ENCODE assay signal across 14 mouse cellular contexts in genomic region chr2:79785541-79786134, GRCm38 (mm10).
DNase-seq lines count a peak whose midpoint lies in the region; ATAC-seq lines count a peak whose summit lies in the region.
"Had no signal": no experiment of that assay in that cellular context is flagged by ENCODE, and none has a peak within 500 bp of the region (broad histone marks: within the 10 kb centered on the region; RNA-seq: fewer than 3 reads in every experiment).

No protein-coding gene starts in this region.

- 47% methylated on average over 8 of the region's 8 CpGs for WGBS in kidney, embryonic 14.5 days
- WGBS in midbrain, embryonic 11.5 days = 63% methylated on average over 8 of the region's 8 CpGs
- WGBS in midbrain, embryonic 16.5 days = 64% methylated on average over 8 of the region's 8 CpGs
- 39% methylated on average over 8 of the region's 8 CpGs for WGBS in intestine, embryonic 15.5 days

- peak; percentile 60; the same call in 1 of the 2 replicates for ATAC-seq in kidney, embryonic 14.5 days (ENCODE audit: low FRiP score, low TSS enrichment)
- ATAC-seq in midbrain, embryonic 11.5 days (ENCODE audit: low FRiP score) = no peak
- no peak for ATAC-seq in midbrain, embryonic 16.5 days
- peak; percentile 81 for ATAC-seq in intestine, embryonic 15.5 days
- ATAC-seq: forebrain, embryonic 16.5 days had no signal

- H3K9ac ChIP-seq in kidney, embryonic 14.5 days (ENCODE audit: low read depth, low read length) = no peak overlapping the region
- H3K9ac ChIP-seq in midbrain, embryonic 11.5 days (ENCODE audit: low read length) = no peak overlapping the region
- no peak overlapping the region for H3K9ac ChIP-seq in midbrain, embryonic 16.5 days (ENCODE audit: low read depth, low read length)
- no peak overlapping the region for H3K9ac ChIP-seq in intestine, embryonic 15.5 days
- H3K9ac ChIP-seq: hindbrain, embryonic 14.5 days; liver, embryonic 13.5 days had no signal

- H3K4me3 ChIP-seq in kidney, embryonic 14.5 days (ENCODE audit: low read length) = no peak overlapping the region
- no peak overlapping the region for H3K4me3 ChIP-seq in midbrain, embryonic 11.5 days (ENCODE audit: low read depth, low read length)
- no peak overlapping the region for H3K4me3 ChIP-seq in midbrain, embryonic 16.5 days (ENCODE audit: low read depth, low read length)
- no peak overlapping the region for H3K4me3 ChIP-seq in intestine, embryonic 15.5 days (replicated peaks)
- H3K4me3 ChIP-seq: liver, embryonic 13.5 days; megakaryocyte, embryonic 14.5 days had no signal

- H3K9me3 ChIP-seq in kidney, embryonic 14.5 days (ENCODE audit: control insufficient read depth, low read length) = no peaks in the 10 kb centered on the region
- no peaks in the 10 kb centered on the region for H3K9me3 ChIP-seq in midbrain, embryonic 11.5 days (ENCODE audit: control insufficient read depth, low read length)
- no peaks in the 10 kb centered on the region for H3K9me3 ChIP-seq in midbrain, embryonic 16.5 days (replicated peaks; ENCODE audit: control insufficient read depth, low read length, poor library complexity, severe bottlenecking)
- no peaks in the 10 kb centered on the region for H3K9me3 ChIP-seq in intestine, embryonic 15.5 days
- H3K9me3 ChIP-seq: liver, embryonic 13.5 days; megakaryocyte, embryonic 14.5 days had no signal

- intact Hi-C loops in gastrocnemius, postnatal 36 days (cut with DNase I) = no loop called here

- no peaks in the 10 kb centered on the region for H3K27me3 ChIP-seq in kidney, embryonic 14.5 days (ENCODE audit: control insufficient read depth, insufficient read depth, low read length)
- no peaks in the 10 kb centered on the region for H3K27me3 ChIP-seq in midbrain, embryonic 11.5 days (ENCODE audit: control insufficient read depth, insufficient read depth, low read length)
- no peaks in the 10 kb centered on the region for H3K27me3 ChIP-seq in midbrain, embryonic 16.5 days (ENCODE audit: control insufficient read depth, insufficient read depth, low read depth, low read length)
- H3K27me3 ChIP-seq in intestine, embryonic 15.5 days (replicated peaks) = no peaks in the 10 kb centered on the region
- H3K27me3 ChIP-seq: liver, embryonic 13.5 days had no signal

- H3K4me2 ChIP-seq in kidney, embryonic 14.5 days (replicated peaks; ENCODE audit: low read depth, low read length) = no peak overlapping the region
- no peak overlapping the region for H3K4me2 ChIP-seq in midbrain, embryonic 11.5 days
- no peak overlapping the region for H3K4me2 ChIP-seq in midbrain, embryonic 16.5 days (ENCODE audit: low read length)
- H3K4me2 ChIP-seq in intestine, embryonic 15.5 days (replicated peaks) = no peak overlapping the region
- H3K4me2 ChIP-seq: hindbrain, embryonic 14.5 days; liver, embryonic 13.5 days had no signal

- H3K36me3 ChIP-seq in kidney, embryonic 14.5 days (ENCODE audit: control insufficient read depth, insufficient read depth, low read length) = no peaks in the 10 kb centered on the region
- no peaks in the 10 kb centered on the region for H3K36me3 ChIP-seq in midbrain, embryonic 11.5 days (ENCODE audit: control insufficient read depth, insufficient read depth, low read length)
- H3K36me3 ChIP-seq in midbrain, embryonic 16.5 days (ENCODE audit: control insufficient read depth, insufficient read depth, low read length) = no peaks in the 10 kb centered on the region
- H3K36me3 ChIP-seq in intestine, embryonic 15.5 days = no peaks in the 10 kb centered on the region
- H3K36me3 ChIP-seq: liver, embryonic 13.5 days had no signal

- no peak for DNase-seq in kidney, adult 9 months
- peak; percentile 82 for DNase-seq in midbrain, embryonic 11.5 days (ENCODE audit: low spot score, missing footprints)
- DNase-seq in gastrocnemius, postnatal 10 days = no peak
- DNase-seq in gastrocnemius, postnatal 36 days = no peak
- no peak for DNase-seq in thymus, postnatal 0 days (ENCODE audit: low spot score)
- DNase-seq: cerebellum, adult 8-10 months; gastrocnemius, postnatal 25 days; liver, embryonic 13.5 days had no signal

- H3K27ac ChIP-seq in kidney, embryonic 14.5 days (ENCODE audit: low read depth, low read length) = peak overlapping the region; percentile 77; the same call in 1 of the 2 replicates
- H3K27ac ChIP-seq in midbrain, embryonic 11.5 days (ENCODE audit: low read depth, low read length) = no peak overlapping the region
- no peak overlapping the region for H3K27ac ChIP-seq in midbrain, embryonic 16.5 days (ENCODE audit: low read length)
- H3K27ac ChIP-seq in intestine, embryonic 15.5 days = peak overlapping the region; percentile 82
- H3K27ac ChIP-seq: hindbrain, embryonic 14.5 days; liver, embryonic 13.5 days had no signal

- no peaks in the 10 kb centered on the region for H3K4me1 ChIP-seq in kidney, embryonic 14.5 days (ENCODE audit: control insufficient read depth, insufficient read depth, low read length)
- no peaks in the 10 kb centered on the region for H3K4me1 ChIP-seq in midbrain, embryonic 11.5 days (ENCODE audit: control insufficient read depth, insufficient read depth, low read length)
- H3K4me1 ChIP-seq in midbrain, embryonic 16.5 days (ENCODE audit: control insufficient read depth, insufficient read depth, low read length) = 0 out of 2 replicates have a peak, but pooled peaks cover 2% of the 10 kb centered on the region
- H3K4me1 ChIP-seq in intestine, embryonic 15.5 days (replicated peaks) = peaks cover 11% of the 10 kb centered on the region; the same call in 1 of the 2 replicates
- H3K4me1 ChIP-seq: liver, embryonic 13.5 days; megakaryocyte, embryonic 14.5 days had no signal

Comparison
In these comparisons a context has a peak if more than half of its experiments do, and no peak if none do; other contexts are left out.
1. ATAC-seq: peak in kidney, embryonic 14.5 days (single experiment) and intestine, embryonic 15.5 days (single experiment); none in midbrain, embryonic 11.5 days (single experiment) and midbrain, embryonic 16.5 days (single experiment).
2. H3K27ac ChIP-seq: peak in kidney, embryonic 14.5 days (single experiment) and intestine, embryonic 15.5 days (single experiment); none in midbrain, embryonic 11.5 days (single experiment) and midbrain, embryonic 16.5 days (single experiment).